Mouse (Mus musculus) liver, adult 2 months (tissue): ENCODE measurements around the gene Amigo3. TPM values are rescaled to one million over a fixed set of nuclear protein-coding genes. Genes with fewer than 3 reads are reported as not detected.
A peak's percentile ranks its signal among the peaks of the same experiment; 100 is the strongest.

Experiments used
- DNase-seq: peaks from one replicate; pipeline ENCODE4 v3.0.0-alpha.2; 2011; ENCODE audit warnings: low read depth, low spot score; ENCODE audit errors: extremely low read depth
- H3K27ac ChIP-seq: fragments of 200-500 bp; replicated peaks from 2 replicates; pipeline ENCODE4 v1.5.1; 2012; ENCODE audit warnings: low read depth, mild to moderate bottlenecking, control low read depth, inconsistent platforms, low read length; ENCODE audit not compliant: insufficient read depth
- H3K27me3 ChIP-seq: fragments of 200-500 bp; 2 replicates; pipeline ENCODE4 v1.6.1; 2012; ENCODE audit warnings: mild to moderate bottlenecking, moderate library complexity, low read length, inconsistent platforms; ENCODE audit not compliant: control insufficient read depth, insufficient read depth
- H3K36me3 ChIP-seq: fragments of 200-500 bp; 2 replicates; pipeline ENCODE4 v1.6.1; 2012; ENCODE audit warnings: low read length, inconsistent platforms; ENCODE audit not compliant: control insufficient read depth, insufficient read depth
- H3K4me1 ChIP-seq: fragments of 200-500 bp; 2 replicates; pipeline ENCODE4 v1.6.1; 2011; ENCODE audit warnings: low read length; ENCODE audit not compliant: control insufficient read depth, insufficient read depth
- H3K4me3 ChIP-seq: fragments of 200-500 bp; 2 replicates; pipeline ENCODE4 v1.5.1; 2011; ENCODE audit warnings: low read depth, mild to moderate bottlenecking, control low read depth, low read length, moderate library complexity; ENCODE audit not compliant: insufficient read depth
- H3K79me2 ChIP-seq: fragments of 200-500 bp; 2 replicates; pipeline ENCODE4 v1.6.1; 2012; ENCODE audit warnings: inconsistent platforms, mild to moderate bottlenecking, low read length, moderate library complexity; ENCODE audit not compliant: control insufficient read depth, insufficient read depth
- H3K9ac ChIP-seq: fragments of 200-500 bp; 2 replicates; pipeline ENCODE4 v1.6.1; 2012; ENCODE audit warnings: low read depth, mild to moderate bottlenecking, control low read depth, inconsistent platforms, low read length
- CTCF ChIP-seq: fragments of 200-500 bp; IDR thresholded peaks from 2 replicates; pipeline ENCODE4 v1.5.1; 2011; ENCODE audit warnings: low read depth, low read length, control low read depth
- POLR2A ChIP-seq: fragments of 200-500 bp; IDR thresholded peaks from 2 replicates; pipeline ENCODE4 v1.6.1; 2011; ENCODE audit warnings: low read length, control low read depth; ENCODE audit not compliant: insufficient read depth; ENCODE audit errors: extremely low read depth
- WGBS: fragments of 180-500 bp; shearing (Covaris S2); methylation state at CpG from one replicate; pipeline ENCODE4 v1.1.7; 2018; 5-methylcytosine and 5-hydroxymethylcytosine counted together
- polyA plus RNA-seq: library from polyadenylated mRNA; depleted of rRNA; stranded (reverse); fragments of >200 nt; gene quantifications from 2 replicates; pipeline ENCODE4 v1.2.3, GENCODE M21; 2012
- total RNA-seq: library from RNA; depleted of rRNA; stranded (reverse); fragments of >200 nt; gene quantifications from 2 replicates; pipeline ENCODE4 v1.2.3, GENCODE M21; 2014

Amigo3 gene
- total and polyA plus RNA-seq, 2 experiments, result 0.37 to 2.8 TPM

DNA sequence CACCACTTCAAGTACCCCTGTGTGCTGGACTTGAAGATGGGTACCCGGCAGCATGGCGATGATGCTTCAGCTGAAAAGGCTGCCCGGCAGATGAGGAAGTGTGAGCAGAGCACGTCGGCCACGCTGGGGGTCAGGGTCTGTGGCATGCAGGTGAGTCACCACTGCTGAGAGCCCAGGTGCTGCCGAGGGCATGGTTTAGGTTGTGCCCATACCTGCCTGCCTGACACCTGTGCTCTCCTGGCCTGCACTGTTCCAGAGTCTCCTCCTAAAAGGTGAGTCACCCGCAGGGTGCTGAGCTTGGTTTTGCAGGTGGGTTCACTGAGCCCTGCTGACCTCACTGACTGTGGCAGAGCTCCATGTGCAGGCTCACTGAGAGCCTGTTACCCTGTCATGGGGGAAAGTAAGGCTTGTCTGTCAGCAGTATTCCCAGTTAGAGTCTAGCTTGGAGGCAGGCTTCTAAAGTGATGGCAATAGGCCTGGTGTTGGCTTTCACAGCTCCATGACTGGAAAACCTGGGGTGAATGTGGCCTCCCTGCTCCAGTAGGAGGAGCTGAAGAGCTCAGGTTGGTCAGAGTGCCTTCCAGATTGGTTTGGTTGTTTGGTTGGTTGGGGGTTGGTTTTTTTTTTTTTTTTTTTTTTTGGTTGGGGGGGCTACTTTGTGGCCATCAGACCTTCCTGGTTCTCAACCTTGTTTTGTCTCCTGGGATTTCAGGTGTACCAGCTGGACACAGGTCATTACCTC is 8.0 kb upstream of the Amigo3 start:
- Histone ChIP-seq H3K4me3 (no peak overlapping the region), H3K79me2 (peaks cover 4% of the 10 kb centered on the region; the same call in 1 of the 2 replicates), H3K36me3 (peaks cover 18% of the 10 kb centered on the region), H3K27ac (no peak overlapping the region), H3K4me1 (peaks cover 7% of the 10 kb centered on the region; the same call in 1 of the 2 replicates), H3K27me3 (no peaks in the 10 kb centered on the region), H3K9ac (no peak overlapping the region)
- TF ChIP-seq CTCF (peak; percentile 33; the same call in 1 of the 2 replicates), POLR2A (no peak)
- no peak for DNase-seq
- 99% methylated on average over 8 of the region's 8 CpGs for WGBS

GRCm38 (mm10) chr9:108046582-108046981 is 6.4 kb upstream of the Amigo3 start:
- no peak for TF ChIP-seq CTCF
- no peak for TF ChIP-seq POLR2A
- Histone ChIP-seq H3K9ac (no peak overlapping the region), H3K4me3 (no peak overlapping the region), H3K79me2 (peaks cover 4% of the 10 kb centered on the region; the same call in 1 of the 2 replicates), H3K4me1 (peaks cover 16% of the 10 kb centered on the region), H3K27me3 (no peaks in the 10 kb centered on the region), H3K27ac (no peak overlapping the region), H3K36me3 (peaks cover 8% of the 10 kb centered on the region)
- 97% methylated on average over 4 of the region's 4 CpGs for WGBS
- DNase-seq, result no peak

GRCm38 (mm10) chr9:108047601-108048565 is 5.1 kb upstream of the Amigo3 start:
- H3K79me2 ChIP-seq, result peaks cover 4% of the 10 kb centered on the region; the same call in 1 of the 2 replicates
- peak overlapping the region; percentile 43 for H3K27ac ChIP-seq
- peak overlapping the region; percentile 71; the same call in 1 of the 2 replicates for H3K4me3 ChIP-seq
- WGBS, result 44% methylated on average over 17 of the region's 17 CpGs
- TF ChIP-seq POLR2A (no peak), CTCF (no peak)
- H3K27me3 ChIP-seq, result no peaks in the 10 kb centered on the region
- DNase-seq, result no peak
- H3K4me1 ChIP-seq, result peaks cover 17% of the 10 kb centered on the region
- H3K36me3 ChIP-seq, result peaks cover 4% of the 10 kb centered on the region; the same call in 1 of the 2 replicates
- H3K9ac ChIP-seq, result peak overlapping the region; percentile 62; the same call in 1 of the 2 replicates

DNA sequence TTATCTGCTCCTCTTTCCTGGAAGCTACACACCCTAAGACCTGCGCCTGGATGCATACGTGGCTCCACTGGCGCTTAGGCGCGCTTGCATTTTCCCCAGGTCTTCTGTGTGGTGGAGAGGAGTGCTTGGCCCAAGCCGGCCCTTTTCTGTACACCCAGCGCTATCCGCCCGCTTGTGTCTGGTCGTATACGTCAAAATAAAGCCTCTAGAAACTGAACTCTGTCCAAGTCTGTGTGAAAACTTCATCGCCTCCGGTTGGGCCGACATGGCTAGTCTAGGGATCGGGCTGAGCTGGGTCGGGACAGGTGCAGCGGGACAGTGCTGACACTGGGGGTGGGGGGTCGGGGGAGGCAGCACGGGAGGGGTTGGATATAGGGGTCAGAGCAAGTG is 4.4 kb upstream of the Amigo3 start:
- Histone ChIP-seq H3K27me3 (no peaks in the 10 kb centered on the region), H3K36me3 (peaks cover 4% of the 10 kb centered on the region; the same call in 1 of the 2 replicates), H3K27ac (peak overlapping the region; percentile 43), H3K79me2 (peaks cover 4% of the 10 kb centered on the region; the same call in 1 of the 2 replicates), H3K4me3 (peak overlapping the region; percentile 71), H3K4me1 (peaks cover 23% of the 10 kb centered on the region), H3K9ac (peak overlapping the region; percentile 62)
- TF ChIP-seq CTCF (no peak), POLR2A (no peak)
- DNase-seq, result no peak
- 2% methylated on average over 19 of the region's 19 CpGs for WGBS

GRCm38 (mm10) chr9:108049016-108049455 is 3.9 kb upstream of the Amigo3 start, which contains the start of gene Gmppb:
Gene Gmppb, plus strand, starts transcription at chr9:108049242.
- DNase-seq, result peak; percentile 95
- Histone ChIP-seq H3K27ac (peak within 1 kb of the TSS; percentile 65), H3K79me2 (peaks cover 4% of the 10 kb centered on the region; the same call in 1 of the 2 replicates), H3K4me3 (peak within 1 kb of the TSS; percentile 83), H3K36me3 (peaks cover 4% of the 10 kb centered on the region; the same call in 1 of the 2 replicates), H3K4me1 (peaks cover 24% of the 10 kb centered on the region), H3K9ac (peak within 1 kb of the TSS; percentile 88), H3K27me3 (no peaks in the 10 kb centered on the region)
- no peak for TF ChIP-seq CTCF
- peak; percentile 79 for TF ChIP-seq POLR2A
- under 1% methylated on average over 39 of the region's 39 CpGs for WGBS
